Mouse (Mus musculus) stomach, embryonic 14.5 days (tissue): ENCODE results near the gene Ankdd1b. TPM values are rescaled to one million over a fixed set of nuclear protein-coding genes. Genes with fewer than 3 reads are reported as not detected.

ENCODE experiments used
- ATAC-seq: fragments of 200-750 bp; cut with Nextera tagmentation; 2 replicates; pipeline ENCODE4 v1.8.0; 2017; ENCODE audit warnings: low read depth, moderate TSS enrichment; ENCODE audit not compliant: insufficient number of reproducible peaks, insufficient read depth, low FRiP score
- H3K27ac ChIP-seq: fragments of 300-500 bp; sonication (generic); 2 replicates; pipeline ENCODE4 v1.5.1; 2014; ENCODE audit warnings: mild to moderate bottlenecking, low read length, moderate library complexity, mixed read lengths
- H3K27me3 ChIP-seq: fragments of 300-500 bp; sonication (generic); 2 replicates; pipeline ENCODE4 v1.6.1; 2014; ENCODE audit warnings: low read length, control low read depth, mixed read lengths; ENCODE audit not compliant: control insufficient read depth, insufficient read depth
- H3K36me3 ChIP-seq: fragments of 300-500 bp; sonication (generic); 2 replicates; pipeline ENCODE4 v1.6.1; 2014; ENCODE audit warnings: mild to moderate bottlenecking, control low read depth, low read length, moderate library complexity, mixed read lengths; ENCODE audit not compliant: control insufficient read depth, insufficient read depth
- H3K4me1 ChIP-seq: fragments of 300-500 bp; sonication (generic); 2 replicates; pipeline ENCODE4 v1.6.1; 2014; ENCODE audit warnings: low read length, control low read depth, mixed read lengths; ENCODE audit not compliant: control insufficient read depth, insufficient read depth
- H3K4me2 ChIP-seq: fragments of 300-500 bp; sonication (generic); replicated peaks from 2 replicates; pipeline ENCODE4 v1.6.1; 2014; ENCODE audit warnings: low read depth, low read length, control low read depth
- H3K4me3 ChIP-seq: fragments of 300-500 bp; sonication (generic); 2 replicates; pipeline ENCODE4 v1.5.1; 2014; ENCODE audit warnings: low read depth, low read length, control low read depth
- H3K9ac ChIP-seq: fragments of 300-500 bp; sonication (generic); replicated peaks from 2 replicates; pipeline ENCODE4 v1.6.1; 2014; ENCODE audit warnings: low read depth, mild to moderate bottlenecking, control low read depth, low read length, moderate library complexity, mixed read lengths
- H3K9me3 ChIP-seq: fragments of 300-500 bp; sonication (generic); 2 replicates; pipeline ENCODE4 v1.6.1; 2016; ENCODE audit warnings: low read depth, low read length, control low read depth; ENCODE audit not compliant: control insufficient read depth
- WGBS: fragments of 180-500 bp; shearing (Covaris S2); extraction: QIAGEN DNeasy Blood & Tissue Kit; methylation state at CpG from one replicate; pipeline ENCODE4 v1.1.7; 2014; 5-methylcytosine and 5-hydroxymethylcytosine counted together
- polyA plus RNA-seq: library from polyadenylated mRNA; unstranded; fragments of >200 nt; fragmentation: Nextera tagmentation; extraction: Ambion mirVana; gene quantifications from 2 replicates; pipeline ENCODE4 v1.2.1, GENCODE M21; 2014

The Ankdd1b gene
- polyA plus RNA-seq, 1 experiment from 2014 or later: 0.33 TPM

DNA sequence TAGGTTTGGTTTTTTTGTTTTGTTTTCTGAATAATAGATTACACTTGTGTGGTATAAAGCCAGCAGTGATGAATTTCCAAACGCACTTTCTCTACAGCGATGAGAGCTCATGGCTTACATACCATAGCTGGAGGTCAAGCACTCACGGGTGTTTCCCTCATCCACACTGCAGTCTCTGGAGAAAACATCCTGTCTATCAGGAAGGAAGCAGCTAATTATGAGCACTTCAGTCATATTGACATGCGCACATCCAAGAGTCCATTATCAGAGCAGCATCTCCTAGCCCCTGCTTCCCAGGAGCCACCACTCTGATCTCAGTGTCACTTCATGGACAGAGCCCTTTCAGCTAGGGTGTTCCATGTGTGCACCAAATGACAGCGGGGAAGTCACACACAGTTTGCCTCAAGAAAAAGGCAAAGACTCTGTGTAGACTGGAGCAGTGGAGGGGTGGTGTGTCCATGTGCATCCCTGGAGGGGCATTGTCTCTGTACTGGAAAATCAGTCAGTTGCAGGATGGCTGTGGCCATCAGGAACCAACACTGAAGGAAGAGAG, 53.7 kb downstream of the Ankdd1b start:
- peaks cover 22% of the 10 kb centered on the region for H3K36me3 ChIP-seq
- no peaks in the 10 kb centered on the region for H3K27me3 ChIP-seq
- 73% methylated on average over 5 of the region's 5 CpGs for WGBS
- no peak for ATAC-seq
- H3K4me2 ChIP-seq: no peak overlapping the region
- no peak overlapping the region for H3K27ac ChIP-seq
- no peaks in the 10 kb centered on the region for H3K4me1 ChIP-seq
- no peak overlapping the region for H3K9ac ChIP-seq
- no peak overlapping the region for H3K4me3 ChIP-seq
- no peaks in the 10 kb centered on the region for H3K9me3 ChIP-seq

DNA sequence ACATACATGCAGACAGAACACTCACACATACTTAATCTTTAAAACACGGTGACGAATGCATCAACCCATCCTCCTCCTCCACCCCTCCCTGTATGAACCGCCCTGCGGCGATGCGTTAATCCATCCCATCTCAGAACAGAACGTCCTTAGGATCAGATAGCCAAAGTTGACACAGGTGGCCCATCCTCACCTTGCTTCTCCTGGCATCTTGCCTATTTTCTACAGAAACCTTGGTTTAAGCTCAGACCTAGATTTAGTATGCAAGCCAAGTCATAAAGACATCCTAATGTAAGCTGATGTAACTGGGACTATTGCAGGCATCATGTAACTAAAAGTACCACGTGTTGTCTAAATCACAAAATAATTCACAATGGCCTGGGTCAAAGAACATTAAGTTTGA, 54.6 kb downstream of the Ankdd1b start:
- Histone ChIP-seq H3K4me3 (no peak overlapping the region), H3K4me1 (no peaks in the 10 kb centered on the region), H3K27me3 (no peaks in the 10 kb centered on the region), H3K27ac (no peak overlapping the region), H3K36me3 (peaks cover 26% of the 10 kb centered on the region), H3K9ac (no peak overlapping the region), H3K4me2 (no peak overlapping the region), H3K9me3 (no peaks in the 10 kb centered on the region)
- no peak for ATAC-seq
- 94% methylated on average over 8 of the region's 8 CpGs for WGBS

DNA sequence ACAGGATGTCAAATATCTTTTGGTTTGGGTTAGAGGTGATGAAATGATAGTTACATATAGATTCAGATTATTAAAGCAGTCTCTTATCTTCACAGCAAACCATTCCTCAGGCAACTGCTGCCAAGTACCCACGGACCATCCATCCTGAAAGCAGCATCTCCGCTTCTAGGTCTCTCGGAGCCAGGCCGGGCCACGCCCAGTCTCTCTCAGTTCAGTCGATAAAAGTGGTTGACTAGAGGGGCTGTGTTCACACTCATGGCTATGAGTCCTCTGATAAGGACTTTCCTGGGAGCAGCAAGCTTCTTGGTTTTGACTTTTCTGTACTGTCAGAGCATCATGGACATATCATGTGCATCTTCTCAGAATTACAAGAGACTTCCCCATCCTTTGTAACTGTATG, 56.6 kb downstream of the Ankdd1b start:
- ATAC-seq: no peak
- Histone ChIP-seq H3K4me2 (no peak overlapping the region), H3K4me3 (no peak overlapping the region), H3K27ac (no peak overlapping the region), H3K9me3 (no peaks in the 10 kb centered on the region), H3K36me3 (peaks cover 39% of the 10 kb centered on the region), H3K4me1 (no peaks in the 10 kb centered on the region), H3K27me3 (no peaks in the 10 kb centered on the region), H3K9ac (no peak overlapping the region)
- WGBS: 80% methylated on average over 6 of the region's 6 CpGs

DNA sequence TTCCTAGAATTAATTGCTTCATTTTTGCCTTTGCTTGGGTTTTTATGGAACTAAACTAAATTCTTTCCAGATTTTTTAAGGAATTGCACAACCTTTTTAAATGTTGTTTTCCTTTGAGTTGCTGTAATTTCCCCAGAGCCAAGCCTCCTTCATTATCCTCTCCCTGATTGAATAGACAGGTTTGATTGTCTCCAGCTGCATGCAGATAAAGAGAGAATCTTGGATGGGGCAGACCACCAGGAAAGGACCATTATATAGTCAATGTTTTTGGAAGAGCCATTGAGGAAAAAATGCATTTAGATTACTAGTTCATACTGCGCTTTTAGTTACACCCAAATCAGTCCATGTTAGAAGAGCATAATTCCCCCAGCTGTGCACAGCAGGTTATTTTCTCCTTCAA, 62.2 kb downstream of the Ankdd1b start:
- Histone ChIP-seq H3K4me1 (no peaks in the 10 kb centered on the region), H3K36me3 (peaks cover 44% of the 10 kb centered on the region), H3K9me3 (no peaks in the 10 kb centered on the region), H3K27me3 (no peaks in the 10 kb centered on the region), H3K27ac (no peak overlapping the region), H3K9ac (no peak overlapping the region), H3K4me3 (no peak overlapping the region), H3K4me2 (no peak overlapping the region)
- WGBS: 92% methylated on average over 1 of the region's 1 CpGs
- ATAC-seq: no peak

DNA sequence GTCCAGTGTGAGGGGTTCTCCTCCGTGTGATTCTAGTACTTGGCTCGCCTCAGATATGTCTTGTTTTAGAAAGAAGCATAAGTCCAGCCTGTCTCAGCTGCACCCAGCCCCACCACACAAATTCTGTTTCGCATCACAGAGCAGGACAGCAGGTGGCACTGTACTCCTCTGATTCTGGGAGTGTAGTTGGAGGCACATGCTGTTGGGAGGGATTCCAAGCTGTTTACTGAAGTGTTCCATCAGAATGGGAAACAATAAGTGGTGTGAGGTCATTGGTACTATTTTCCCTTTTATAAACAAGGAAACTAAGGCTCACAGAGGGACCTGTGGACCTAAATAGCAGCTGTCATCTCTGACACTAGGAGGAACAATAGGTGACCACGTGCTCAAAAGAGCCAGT, 64.0 kb downstream of the Ankdd1b start:
- ATAC-seq: no peak
- Histone ChIP-seq H3K4me1 (no peaks in the 10 kb centered on the region), H3K36me3 (peaks cover 54% of the 10 kb centered on the region)

DNA sequence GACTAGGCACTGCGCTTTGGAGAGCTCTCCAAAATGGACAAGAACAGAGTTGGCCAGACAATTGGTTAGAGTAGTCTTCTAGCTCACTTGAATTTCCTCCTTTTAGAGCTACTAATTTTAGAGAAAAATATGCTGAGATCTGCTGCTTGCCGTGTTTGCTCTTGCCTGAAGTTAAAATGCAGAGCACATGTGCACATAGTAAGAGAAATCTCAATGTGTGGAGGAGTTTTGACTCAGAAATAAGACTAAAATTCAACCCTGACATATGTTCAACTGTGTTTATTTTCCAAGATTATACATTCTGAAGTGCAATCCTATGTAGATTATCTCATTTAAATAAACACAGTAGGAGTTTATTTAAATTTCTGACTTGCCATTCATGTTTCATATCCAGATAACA, 65.5 kb downstream of the Ankdd1b start:
- H3K27ac ChIP-seq: no peak overlapping the region
- no peaks in the 10 kb centered on the region for H3K4me1 ChIP-seq
- H3K4me2 ChIP-seq: no peak overlapping the region
- H3K9ac ChIP-seq: no peak overlapping the region
- H3K4me3 ChIP-seq: no peak overlapping the region
- peaks cover 52% of the 10 kb centered on the region for H3K36me3 ChIP-seq
- no peak for ATAC-seq
- H3K9me3 ChIP-seq: no peaks in the 10 kb centered on the region
- 91% methylated on average over 2 of the region's 2 CpGs for WGBS
- no peaks in the 10 kb centered on the region for H3K27me3 ChIP-seq

More for the DNA sequence above, 64.0 kb downstream of the Ankdd1b start:
- H3K4me3 ChIP-seq: no peak overlapping the region
- H3K4me2 ChIP-seq: no peak overlapping the region
- H3K9me3 ChIP-seq: no peaks in the 10 kb centered on the region
- no peak overlapping the region for H3K9ac ChIP-seq
- no peak overlapping the region for H3K27ac ChIP-seq
- WGBS: 63% methylated on average over 4 of the region's 4 CpGs
- H3K27me3 ChIP-seq: no peaks in the 10 kb centered on the region

DNA sequence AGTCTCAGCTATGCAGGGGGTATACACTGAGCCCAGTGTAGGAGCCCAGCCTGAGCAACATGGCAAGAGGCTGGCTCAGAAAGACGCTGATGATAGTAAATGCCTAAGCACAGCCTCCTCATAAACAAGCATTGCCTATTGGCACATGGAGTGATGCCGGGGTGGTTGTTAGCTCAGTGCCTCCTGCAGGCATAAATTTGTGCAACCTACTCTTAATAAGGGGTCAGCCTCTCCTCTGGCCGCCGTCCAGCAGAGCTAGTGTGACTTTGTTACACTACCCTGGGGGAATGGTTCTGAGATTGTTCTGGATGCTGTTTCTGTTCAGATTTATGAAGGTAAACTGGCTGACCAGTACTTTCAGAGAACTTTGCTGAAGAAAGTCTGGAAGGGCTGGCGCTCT, 69.7 kb downstream of the Ankdd1b start:
- H3K27ac ChIP-seq: no peak overlapping the region
- H3K27me3 ChIP-seq: no peaks in the 10 kb centered on the region
- WGBS: 94% methylated on average over 5 of the region's 5 CpGs
- no peak overlapping the region for H3K9ac ChIP-seq
- peaks cover 76% of the 10 kb centered on the region for H3K36me3 ChIP-seq
- no peak for ATAC-seq
- no peaks in the 10 kb centered on the region for H3K9me3 ChIP-seq
- no peak overlapping the region for H3K4me3 ChIP-seq
- no peak overlapping the region for H3K4me2 ChIP-seq
- H3K4me1 ChIP-seq: no peaks in the 10 kb centered on the region

DNA sequence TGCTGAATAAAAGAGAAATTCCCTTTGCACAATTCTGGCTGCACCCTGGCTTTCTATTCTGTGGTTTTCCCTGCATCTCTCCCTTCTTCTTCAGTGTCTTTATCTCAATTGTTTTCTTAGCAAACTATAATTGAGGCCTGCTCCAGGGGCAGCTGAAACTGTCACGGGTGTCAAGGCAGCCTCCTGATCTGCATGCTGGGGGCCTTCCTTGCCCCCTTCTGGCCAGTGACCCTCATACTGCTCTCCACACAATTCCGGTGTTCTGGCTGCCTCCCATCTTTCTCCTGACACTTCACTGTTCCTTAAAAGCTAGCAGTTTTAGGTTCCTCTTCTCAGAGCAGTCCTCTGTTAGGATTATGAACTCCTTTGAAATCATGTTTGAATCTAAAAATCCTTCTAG, 81.7 kb downstream of the Ankdd1b start:
- Histone ChIP-seq H3K9me3 (no peaks in the 10 kb centered on the region), H3K4me1 (peaks cover 6% of the 10 kb centered on the region; the same call in 1 of the 2 replicates), H3K4me3 (peak overlapping the region; percentile 72), H3K27me3 (no peaks in the 10 kb centered on the region), H3K4me2 (peak overlapping the region; percentile 54), H3K27ac (no peak overlapping the region), H3K36me3 (peaks cover 34% of the 10 kb centered on the region), H3K9ac (peak overlapping the region; percentile 52)
- 12% methylated on average over 2 of the region's 2 CpGs for WGBS
- no peak for ATAC-seq
